Mouse (Mus musculus) heart, postnatal 0 days (tissue): ENCODE data around the gene Tmbim4. TPM values are rescaled to one million over a fixed set of nuclear protein-coding genes. Genes with fewer than 3 reads are reported as not detected.

Experiments
- ATAC-seq: fragments of 200-750 bp; cut with Nextera tagmentation; 2 replicates; pipeline ENCODE4 v1.8.0; 2017; ENCODE audit warnings: low read depth, moderate number of reproducible peaks, moderate library complexity; ENCODE audit not compliant: insufficient read depth
- DNase-seq: peaks from one replicate; pipeline ENCODE4 v3.0.0-alpha.2; 2016; ENCODE audit warnings: low spot score
- H3K27ac ChIP-seq: fragments of 300-500 bp; sonication (generic); 2 replicates; pipeline ENCODE4 v1.5.1; 2014; ENCODE audit warnings: low read depth, mild to moderate bottlenecking
- H3K27me3 ChIP-seq: fragments of 300-500 bp; sonication (generic); 2 replicates; pipeline ENCODE4 v1.6.1; 2014; ENCODE audit warnings: low read length, mixed read lengths; ENCODE audit not compliant: control insufficient read depth, insufficient read depth
- H3K36me3 ChIP-seq: fragments of 300-500 bp; sonication (generic); replicated peaks from 2 replicates; pipeline ENCODE4 v1.6.1; 2014; ENCODE audit warnings: low read length, mixed read lengths; ENCODE audit not compliant: control insufficient read depth, insufficient read depth
- H3K4me1 ChIP-seq: fragments of 300-500 bp; sonication (generic); 2 replicates; pipeline ENCODE4 v1.6.1; 2014; ENCODE audit warnings: antibody characterized with exemption; ENCODE audit not compliant: control insufficient read depth, insufficient read depth
- H3K4me2 ChIP-seq: fragments of 300-500 bp; sonication (generic); 2 replicates; pipeline ENCODE4 v1.6.1; 2014; ENCODE audit warnings: low read depth, mild to moderate bottlenecking, low read length, moderate library complexity
- H3K4me3 ChIP-seq: fragments of 300-500 bp; sonication (generic); 2 replicates; pipeline ENCODE4 v1.5.1; 2014; ENCODE audit warnings: low read depth, low read length
- H3K9ac ChIP-seq: fragments of 300-500 bp; sonication (generic); replicated peaks from 2 replicates; pipeline ENCODE4 v1.6.1; 2014; ENCODE audit warnings: low read depth, low read length, mixed read lengths
- H3K9me3 ChIP-seq: fragments of 300-500 bp; sonication (generic); replicated peaks from 2 replicates; pipeline ENCODE4 v1.6.1; 2016; ENCODE audit warnings: low read length; ENCODE audit not compliant: control insufficient read depth
- CTCF ChIP-seq: IDR thresholded peaks from 2 replicates; pipeline ENCODE4 v1.5.1; 2016; ENCODE audit warnings: antibody characterized with exemption, control low read depth, low read depth
- EP300 ChIP-seq: IDR thresholded peaks from 2 replicates; pipeline ENCODE4 v1.6.1; 2016; ENCODE audit warnings: antibody characterized with exemption, low read depth
- WGBS: fragments of 180-500 bp; shearing (Covaris S2); extraction: QIAGEN DNeasy Blood & Tissue Kit; methylation state at CpG from one replicate; pipeline ENCODE4 v1.1.7; 2014; 5-methylcytosine and 5-hydroxymethylcytosine counted together
- polyA plus RNA-seq: library from polyadenylated mRNA; unstranded; fragments of >200 nt; fragmentation: Nextera tagmentation; extraction: Ambion mirVana; gene quantifications from 2 replicates; pipeline ENCODE4 v1.2.1, GENCODE M21; 2015
- total RNA-seq: library from RNA; depleted of rRNA; stranded (reverse); fragments of >200 nt; gene quantifications from 2 replicates; pipeline ENCODE4 v1.2.3, GENCODE M21; 2014; ENCODE audit warnings: low replicate concordance

Tmbim4 gene
- total and polyA plus RNA-seq, 2 experiments from 2014 or later, result 121 to 150 TPM

- Histone ChIP-seq H3K36me3 (no peaks in the 10 kb centered on the region), H3K9ac (no peak overlapping the region), H3K27ac (no peak overlapping the region), H3K4me3 (no peak overlapping the region), H3K4me2 (no peak overlapping the region), H3K27me3 (no peaks in the 10 kb centered on the region), H3K9me3 (no peaks in the 10 kb centered on the region), H3K4me1 (no peaks in the 10 kb centered on the region)
- no peak for TF ChIP-seq CTCF
- TF ChIP-seq EP300, result no peak
- DNase-seq (no peak), ATAC-seq (no peak)
- 49% methylated on average over 11 of the region's 11 CpGs for WGBS
These were observed 49.7 kb downstream of the Tmbim4 start for GRCm38 (mm10) chr10:120250911-120251683.

DNA sequence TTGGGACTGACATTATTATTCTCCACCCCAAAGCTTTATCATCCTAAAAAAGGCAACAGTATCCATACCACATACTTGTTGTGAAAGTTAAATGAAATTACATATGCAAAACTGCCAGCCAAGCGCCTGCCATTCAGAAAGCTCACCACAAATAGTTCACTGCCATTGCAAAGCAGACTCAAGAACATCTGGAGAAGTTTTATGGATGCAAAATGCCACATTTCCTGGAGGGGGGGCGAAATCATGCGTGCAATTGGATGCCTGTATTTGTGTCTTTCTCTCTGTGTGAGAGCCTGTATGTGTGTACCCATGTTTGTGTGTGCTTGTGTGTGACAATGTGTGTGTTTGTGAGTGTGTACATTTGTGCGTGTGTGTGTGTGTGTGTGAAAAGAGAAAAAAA is 50.4 kb downstream of the Tmbim4 start:
- Histone ChIP-seq H3K4me1 (no peaks in the 10 kb centered on the region), H3K4me3 (no peak overlapping the region), H3K27ac (no peak overlapping the region), H3K27me3 (no peaks in the 10 kb centered on the region), H3K9ac (no peak overlapping the region), H3K9me3 (no peaks in the 10 kb centered on the region), H3K4me2 (no peak overlapping the region), H3K36me3 (no peaks in the 10 kb centered on the region)
- ATAC-seq (no peak), DNase-seq (no peak)
- WGBS, result 85% methylated on average over 4 of the region's 4 CpGs
- no peak for TF ChIP-seq CTCF
- TF ChIP-seq EP300, result no peak

DNA sequence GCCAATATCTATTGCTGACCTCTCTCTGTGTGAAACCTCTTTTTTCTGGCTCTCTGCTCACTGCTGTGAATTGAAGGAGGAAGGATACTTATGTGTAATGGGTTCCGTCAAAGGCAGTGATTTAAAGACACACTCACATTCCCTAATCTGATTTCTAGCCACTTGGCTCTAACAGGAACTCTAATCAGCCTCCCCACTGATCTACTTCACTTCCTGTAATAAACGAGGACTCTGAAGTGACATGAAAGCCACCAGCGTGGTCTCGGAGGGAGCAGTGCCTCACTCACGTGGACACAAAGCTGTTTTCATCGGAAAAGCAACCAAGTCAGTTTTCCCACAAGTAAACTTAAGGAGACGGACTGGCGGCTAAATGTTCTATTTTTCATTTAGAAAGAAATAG is 51.4 kb downstream of the Tmbim4 start:
- Histone ChIP-seq H3K27ac (no peak overlapping the region), H3K9me3 (no peaks in the 10 kb centered on the region), H3K4me2 (no peak overlapping the region), H3K4me3 (no peak overlapping the region), H3K27me3 (no peaks in the 10 kb centered on the region), H3K36me3 (no peaks in the 10 kb centered on the region), H3K4me1 (no peaks in the 10 kb centered on the region), H3K9ac (no peak overlapping the region)
- WGBS, result 36% methylated on average over 8 of the region's 8 CpGs
- no peak for ATAC-seq
- no peak for DNase-seq
- no peak for TF ChIP-seq EP300
- TF ChIP-seq CTCF, result no peak

GRCm38 (mm10) chr10:120257231-120257630 is 55.8 kb downstream of the Tmbim4 start:
- peak; percentile 65 for TF ChIP-seq CTCF
- TF ChIP-seq EP300, result no peak
- no peak overlapping the region for H3K9ac ChIP-seq
- no peaks in the 10 kb centered on the region for H3K36me3 ChIP-seq
- no peak overlapping the region for H3K4me3 ChIP-seq
- DNase-seq (peak; percentile 64), ATAC-seq (peak; percentile 44; the same call in 1 of the 2 replicates)
- no peak overlapping the region for H3K27ac ChIP-seq
- no peaks in the 10 kb centered on the region for H3K9me3 ChIP-seq
- H3K27me3 ChIP-seq, result no peaks in the 10 kb centered on the region
- 19% methylated on average over 11 of the region's 11 CpGs for whole genome bisulfite sequencing
- H3K4me2 ChIP-seq, result no peak overlapping the region
- H3K4me1 ChIP-seq, result no peaks in the 10 kb centered on the region

DNA sequence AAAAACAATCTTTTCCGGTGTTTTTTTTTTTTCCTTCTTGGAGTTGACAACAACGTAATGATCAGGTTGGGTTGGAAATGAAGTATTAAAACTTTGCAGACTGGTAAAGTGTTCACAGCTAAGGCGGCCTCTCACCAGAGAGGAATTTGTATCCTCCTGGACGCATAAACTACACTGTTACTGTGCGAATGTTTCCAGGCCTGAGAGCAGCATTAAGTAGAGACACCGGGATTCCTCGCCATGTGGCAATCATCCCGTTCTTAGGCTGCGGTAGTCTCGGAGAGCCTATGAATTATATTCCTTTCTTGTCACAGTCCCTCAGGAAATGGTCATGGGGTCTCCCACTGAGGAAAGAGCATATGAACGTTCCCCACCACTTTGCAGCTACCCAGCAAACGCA is 66.4 kb downstream of the Tmbim4 start:
- no peaks in the 10 kb centered on the region for H3K9me3 ChIP-seq
- H3K27me3 ChIP-seq, result peaks cover 5% of the 10 kb centered on the region; the same call in 1 of the 2 replicates
- H3K4me1 ChIP-seq, result peaks cover 5% of the 10 kb centered on the region; the same call in 1 of the 2 replicates
- no peak overlapping the region for H3K9ac ChIP-seq
- H3K4me3 ChIP-seq, result no peak overlapping the region
- TF ChIP-seq CTCF, result no peak
- TF ChIP-seq EP300, result no peak
- WGBS, result 71% methylated on average over 12 of the region's 12 CpGs
- H3K36me3 ChIP-seq, result no peaks in the 10 kb centered on the region
- no peak overlapping the region for H3K27ac ChIP-seq
- no peak for ATAC-seq
- H3K4me2 ChIP-seq, result no peak overlapping the region
- DNase-seq, result no peak

DNA sequence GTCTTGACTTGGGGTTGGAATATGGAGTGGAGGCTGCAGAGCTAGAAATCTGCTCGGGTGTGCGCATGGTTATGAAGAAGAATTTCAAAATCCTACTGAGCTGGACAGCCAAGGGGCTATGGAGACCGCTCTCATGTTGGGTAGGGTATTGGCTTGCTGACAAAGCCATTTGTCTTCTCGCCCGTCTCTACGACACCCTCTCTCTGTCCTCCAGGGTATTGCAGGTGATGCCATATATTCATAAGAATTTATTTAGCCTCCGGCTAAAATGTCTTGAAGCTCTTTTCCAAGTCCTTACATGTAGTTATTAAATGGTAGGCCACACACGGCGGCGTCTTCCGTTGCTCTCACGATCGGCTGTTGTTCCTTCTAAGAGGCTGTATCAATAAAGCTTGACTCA is 68.6 kb downstream of the Tmbim4 start:
- no peak for ATAC-seq
- no peak for DNase-seq
- no peaks in the 10 kb centered on the region for H3K36me3 ChIP-seq
- no peaks in the 10 kb centered on the region for H3K9me3 ChIP-seq
- TF ChIP-seq EP300 (no peak), CTCF (no peak)
- no peak overlapping the region for H3K4me2 ChIP-seq
- H3K4me1 ChIP-seq, result peaks cover 5% of the 10 kb centered on the region; the same call in 1 of the 2 replicates
- H3K27me3 ChIP-seq, result peaks cover 9% of the 10 kb centered on the region; the same call in 1 of the 2 replicates
- no peak overlapping the region for H3K9ac ChIP-seq
- H3K27ac ChIP-seq, result no peak overlapping the region
- no peak overlapping the region for H3K4me3 ChIP-seq
- WGBS, result 97% methylated on average over 13 of the region's 13 CpGs
